Mouse (Mus musculus): ENCODE data around the gene Sds.

DNA sequence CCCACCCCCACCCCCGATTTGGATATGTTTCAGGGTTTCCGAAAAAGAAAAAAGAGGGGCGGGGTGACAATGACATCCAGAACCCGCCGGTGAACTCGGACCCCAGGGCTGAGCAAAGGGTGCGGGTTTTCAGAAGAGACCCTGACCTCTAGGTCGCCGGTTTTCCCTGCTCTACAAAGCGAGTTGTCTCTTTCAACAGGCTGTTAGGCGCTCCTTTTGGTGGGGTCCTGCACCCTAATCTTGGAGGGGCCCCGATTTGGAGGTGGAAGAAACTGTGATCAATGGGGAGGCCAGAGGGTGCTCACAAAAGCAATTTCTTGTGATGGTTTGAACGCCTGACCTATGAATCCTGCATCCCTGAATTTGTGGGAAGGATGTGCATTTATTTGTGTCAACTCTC lies 37.9 kb upstream of the Sds start:
- TF ChIP-seq CTCF (conservative IDR thresholded peaks at IDR 0.05; ENCODE audit: insufficient read depth, insufficient read length, low read depth, low read length) (no peak), POLR2A (IDR thresholded peaks at IDR 0.05; ENCODE audit: low read depth, low read length) (no peak)
